Mouse (Mus musculus) bone marrow, adult 2 months (tissue): ENCODE measurements around the gene Sorcs1. TPM values are rescaled to one million over a fixed set of nuclear protein-coding genes. Genes with fewer than 3 reads are reported as not detected.

Source experiments
- H3K27ac ChIP-seq: fragments of 200-500 bp; 2 replicates; pipeline ENCODE4 v1.5.1; 2012; ENCODE audit warnings: low read depth, mild to moderate bottlenecking, control low read depth, inconsistent platforms, low read length; ENCODE audit not compliant: control insufficient read depth, poor library complexity, insufficient read depth
- H3K4me1 ChIP-seq: fragments of 200-500 bp; 2 replicates; pipeline ENCODE4 v1.6.1; 2011; ENCODE audit warnings: low read length; ENCODE audit not compliant: control insufficient read depth, insufficient read depth
- H3K4me3 ChIP-seq: fragments of 200-500 bp; replicated peaks from 2 replicates; pipeline ENCODE3; 2011; ENCODE audit warnings: mild to moderate bottlenecking, low read depth, low read length, control low read depth; ENCODE audit not compliant: control insufficient read depth
- CTCF ChIP-seq: fragments of 200-500 bp; IDR thresholded peaks from 2 replicates; pipeline ENCODE4 v1.5.1; 2011; ENCODE audit warnings: low read length, control low read depth; ENCODE audit not compliant: control insufficient read depth, insufficient read depth
- POLR2A ChIP-seq: fragments of 200-500 bp; IDR thresholded peaks from 2 replicates; pipeline ENCODE4 v1.6.1; 2011; ENCODE audit warnings: low read depth, mild to moderate bottlenecking, control low read depth, low read length, borderline replicate concordance; ENCODE audit not compliant: control insufficient read depth
- WGBS: fragments of 180-500 bp; shearing (Covaris S2); methylation state at CpG from one replicate; pipeline ENCODE4 v1.1.7; 2018; 5-methylcytosine and 5-hydroxymethylcytosine counted together
- polyA plus RNA-seq: library from polyadenylated mRNA; stranded (reverse); fragments of >200 nt; gene quantifications from 2 replicates; pipeline ENCODE4 v1.2.4, GENCODE M21; 2011; ENCODE audit warnings: low replicate concordance; ENCODE audit not compliant: missing spikeins, insufficient read depth, insufficient read length

The Sorcs1 gene
- polyA plus RNA-seq, result not detected in 2 replicates

DNA sequence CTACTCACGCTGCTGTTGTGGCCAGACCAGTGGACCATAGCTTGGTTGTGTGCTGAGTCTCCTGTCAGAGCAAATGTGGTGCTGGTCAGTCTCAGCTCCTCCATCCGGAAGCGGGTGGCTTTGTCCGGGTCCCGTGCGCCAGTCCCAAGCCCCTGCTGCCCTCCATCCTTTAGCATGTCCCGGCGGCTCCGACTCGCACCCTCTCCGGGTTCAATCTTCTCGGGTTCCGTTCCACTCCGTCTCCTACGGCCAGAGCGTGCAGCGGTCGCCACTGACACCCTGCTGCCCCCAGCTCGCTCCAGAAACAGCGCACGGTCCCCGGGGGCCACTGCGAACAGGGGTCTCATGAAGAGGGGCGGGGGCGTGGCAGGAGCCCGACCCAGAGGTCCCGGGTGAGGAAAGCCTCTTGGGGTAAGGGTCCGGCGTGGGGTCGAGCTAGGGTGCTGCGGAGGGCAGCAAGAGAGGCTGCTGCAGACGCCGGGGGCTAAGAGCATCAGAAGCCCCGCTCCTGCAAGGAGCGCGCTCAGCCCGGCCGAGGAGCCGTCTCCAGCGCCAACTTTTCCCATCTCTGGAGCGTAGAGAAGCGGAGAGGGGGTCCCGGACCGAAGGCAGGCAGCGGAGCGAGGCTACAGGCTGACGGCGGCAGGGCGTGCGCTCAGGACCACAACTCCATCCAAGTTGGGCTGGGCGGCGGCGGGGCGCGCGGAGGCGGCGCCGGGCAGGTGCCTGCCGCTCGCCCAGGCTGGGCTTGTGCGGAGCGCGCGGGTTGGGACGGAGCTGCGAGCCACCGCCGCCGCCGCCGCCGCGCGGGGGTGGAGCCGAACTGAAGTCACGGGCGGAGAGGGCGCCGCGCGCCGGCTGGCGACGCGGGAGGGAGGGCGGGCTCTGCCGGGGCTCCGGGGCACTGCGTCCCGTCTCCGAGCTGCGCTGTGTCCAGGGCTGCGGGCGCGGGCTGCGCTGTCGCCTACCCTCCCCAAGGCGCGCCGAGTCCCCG lies at the start of gene Sorcs1:
TSS of gene Sorcs1 (minus strand) at position 744 of the 994 bp plus-strand sequence.
- 2% methylated on average over 87 of the region's 102 CpGs for WGBS

DNA sequence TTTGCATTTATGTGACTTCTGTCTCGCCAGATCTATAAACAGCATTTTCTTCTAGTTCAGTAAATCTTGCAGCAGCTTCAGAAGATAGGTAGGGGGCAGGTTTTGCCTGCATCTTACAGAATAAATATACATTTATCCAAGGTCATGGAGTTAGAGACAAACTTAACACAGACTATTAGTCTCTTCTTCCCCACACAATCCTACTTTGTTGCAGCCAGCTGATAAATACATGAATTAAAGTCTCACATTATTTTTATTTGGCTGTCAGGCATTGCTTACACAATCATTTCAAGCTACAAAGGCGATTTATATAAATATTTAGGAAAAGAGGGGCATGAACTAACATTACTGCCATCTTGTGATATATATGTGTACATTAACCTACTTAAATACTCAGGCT lies 4.8 kb upstream of the Sorcs1 start:
- WGBS, result 46% methylated on average over 2 of the region's 2 CpGs
- no peak overlapping the region for H3K4me3 ChIP-seq
- H3K4me1 ChIP-seq, result no peaks in the 10 kb centered on the region
- no peak overlapping the region for H3K27ac ChIP-seq
- no peak for TF ChIP-seq CTCF
- TF ChIP-seq POLR2A, result no peak

More for the DNA sequence above, at the start of gene Sorcs1:
- no peak within 1 kb of the TSS; the same call in 1 of the 2 replicates for H3K27ac ChIP-seq
- TF ChIP-seq CTCF, result no peak
- TF ChIP-seq POLR2A, result no peak
- H3K4me1 ChIP-seq, result no peaks in the 10 kb centered on the region
- H3K4me3 ChIP-seq, result no peak within 1 kb of the TSS

DNA sequence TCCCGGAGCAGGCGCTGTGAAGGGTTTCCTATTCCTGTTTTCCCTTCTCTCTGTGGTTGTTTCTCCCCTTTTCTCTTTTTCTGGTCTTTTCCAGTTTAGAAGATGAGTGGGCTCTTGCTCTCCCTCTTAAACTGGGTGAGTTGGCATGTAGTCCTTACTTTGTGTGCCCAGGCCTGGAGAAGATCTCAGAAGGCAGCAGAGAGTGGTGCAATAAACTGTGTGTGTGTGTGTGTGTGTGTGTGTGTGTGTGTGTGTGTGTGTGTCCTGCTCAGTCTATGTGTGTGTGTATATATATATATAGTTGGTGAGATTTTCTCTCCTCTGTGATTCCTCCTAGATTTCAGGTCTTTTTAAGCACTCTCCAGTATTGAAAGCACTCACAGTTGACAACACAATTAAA lies 500 bp upstream of the Sorcs1 start:
- Histone ChIP-seq H3K27ac (no peak overlapping the region), H3K4me1 (no peaks in the 10 kb centered on the region), H3K4me3 (no peak overlapping the region)
- WGBS, result 6% methylated on average over 2 of the region's 2 CpGs
- TF ChIP-seq POLR2A, result no peak
- TF ChIP-seq CTCF, result no peak

DNA sequence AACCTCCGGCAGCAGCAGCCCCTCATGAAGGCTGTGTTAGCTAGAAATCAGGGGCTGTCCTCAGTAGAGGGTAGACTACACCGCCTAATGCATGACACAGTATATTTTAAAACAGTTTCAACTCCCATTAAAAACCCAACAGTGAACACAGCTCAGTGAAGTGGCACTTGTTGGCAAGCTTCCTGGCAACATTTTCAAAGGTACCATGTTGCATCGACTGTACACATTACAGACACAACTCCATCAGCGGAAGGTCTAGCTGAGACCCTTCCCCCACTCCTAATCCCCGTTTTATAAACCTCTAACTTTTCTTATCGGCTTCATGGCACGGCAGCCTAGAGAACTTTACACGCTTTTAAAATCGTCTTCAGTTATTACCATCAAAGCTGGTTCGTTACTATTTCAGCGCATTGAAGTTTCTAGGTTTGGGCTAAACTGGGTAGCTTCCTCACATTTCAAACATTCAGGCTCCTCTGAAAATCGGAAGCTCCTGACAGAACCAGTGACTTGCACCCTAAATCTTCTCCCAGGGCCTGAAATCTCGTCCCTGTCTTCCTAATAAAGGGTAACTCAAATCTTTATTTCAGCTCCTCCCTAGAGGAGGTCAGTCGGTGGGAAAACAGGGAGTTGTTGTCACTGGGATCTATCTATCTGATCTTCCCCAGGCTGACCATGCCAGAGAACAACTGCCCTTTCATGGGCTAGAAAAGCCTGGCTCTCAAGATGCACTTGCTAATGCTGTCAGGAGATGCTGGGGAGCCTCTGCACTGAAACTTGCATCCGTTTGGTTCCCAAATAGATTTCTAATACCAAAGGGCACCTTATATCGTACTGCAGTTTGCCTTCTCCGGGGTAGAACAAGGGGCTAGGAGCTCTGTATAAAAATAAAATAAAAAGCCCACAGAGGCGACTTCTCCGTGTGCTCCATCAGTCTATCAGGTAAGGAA lies 1.6 kb downstream of the Sorcs1 start:
- Histone ChIP-seq H3K4me1 (no peaks in the 10 kb centered on the region), H3K27ac (no peak overlapping the region), H3K4me3 (no peak overlapping the region)
- TF ChIP-seq POLR2A, result no peak
- TF ChIP-seq CTCF, result no peak
- 44% methylated on average over 19 of the region's 19 CpGs for WGBS

DNA sequence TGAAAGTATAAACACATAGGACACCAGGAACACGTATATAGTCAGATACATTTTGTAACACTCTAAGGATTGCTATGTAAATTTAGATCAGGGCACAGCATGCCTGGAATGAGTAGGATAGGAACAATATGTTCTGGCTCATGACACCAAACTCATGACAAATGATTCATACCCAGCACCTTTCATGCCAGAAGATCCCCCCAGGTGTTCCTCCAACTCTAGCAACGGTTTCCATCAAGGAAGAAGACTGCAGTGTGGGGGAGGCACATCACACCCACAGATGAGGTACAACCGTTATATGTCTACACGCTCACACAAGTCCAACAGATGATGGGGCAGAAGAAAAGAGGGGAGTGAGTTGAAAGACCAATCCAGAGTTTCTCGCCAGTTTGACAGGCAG lies 3.5 kb downstream of the Sorcs1 start:
- 73% methylated on average over 5 of the region's 5 CpGs for WGBS
- no peaks in the 10 kb centered on the region for H3K4me1 ChIP-seq
- H3K27ac ChIP-seq, result no peak overlapping the region
- TF ChIP-seq POLR2A (no peak), CTCF (no peak)
- no peak overlapping the region for H3K4me3 ChIP-seq

DNA sequence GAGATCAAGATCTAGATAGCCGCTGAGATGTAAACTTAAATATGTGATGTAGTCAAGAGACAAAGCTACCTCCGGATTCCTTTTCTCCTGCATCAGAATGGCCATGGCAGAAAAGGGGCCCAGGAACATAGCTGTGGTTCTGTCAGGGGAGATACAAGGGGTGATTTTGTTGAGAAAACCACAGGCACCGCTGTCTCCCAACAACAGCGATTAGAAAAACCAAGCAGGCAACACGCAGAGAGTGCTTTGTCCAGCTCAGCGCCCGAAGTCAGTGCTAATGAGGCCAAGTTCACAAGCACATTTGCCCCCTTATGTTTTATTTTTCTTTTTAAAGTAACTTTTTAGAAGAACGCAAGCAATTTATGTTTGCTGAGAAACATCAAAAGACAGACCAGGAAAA lies 10.9 kb downstream of the Sorcs1 start:
- Histone ChIP-seq H3K27ac (no peak overlapping the region), H3K4me3 (no peak overlapping the region), H3K4me1 (no peaks in the 10 kb centered on the region)
- 73% methylated on average over 8 of the region's 8 CpGs for WGBS
- TF ChIP-seq CTCF, result no peak
- no peak for TF ChIP-seq POLR2A

DNA sequence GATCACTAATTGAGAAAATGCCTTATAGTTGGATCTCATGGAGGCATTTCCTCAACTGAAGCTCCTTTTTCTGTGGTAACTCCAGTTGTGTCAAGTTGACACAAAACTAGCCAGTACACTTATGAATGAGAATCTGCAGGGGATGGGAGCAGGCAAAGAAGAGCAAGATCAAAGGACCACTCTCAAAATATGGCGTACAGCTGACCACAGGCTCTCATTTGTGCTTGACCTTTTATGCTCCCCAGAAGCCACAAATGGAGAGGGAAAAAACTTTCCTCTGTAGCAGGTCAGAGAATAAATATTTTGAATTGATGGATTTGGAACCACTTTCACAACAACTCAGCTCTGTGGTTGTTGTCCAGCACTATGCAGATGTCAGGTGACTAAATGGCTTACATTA lies 14.1 kb downstream of the Sorcs1 start:
- no peak overlapping the region for H3K27ac ChIP-seq
- no peak overlapping the region for H3K4me3 ChIP-seq
- TF ChIP-seq CTCF, result no peak
- no peak for TF ChIP-seq POLR2A
- WGBS, result 75% methylated on average over 1 of the region's 1 CpGs
- H3K4me1 ChIP-seq, result no peaks in the 10 kb centered on the region

DNA sequence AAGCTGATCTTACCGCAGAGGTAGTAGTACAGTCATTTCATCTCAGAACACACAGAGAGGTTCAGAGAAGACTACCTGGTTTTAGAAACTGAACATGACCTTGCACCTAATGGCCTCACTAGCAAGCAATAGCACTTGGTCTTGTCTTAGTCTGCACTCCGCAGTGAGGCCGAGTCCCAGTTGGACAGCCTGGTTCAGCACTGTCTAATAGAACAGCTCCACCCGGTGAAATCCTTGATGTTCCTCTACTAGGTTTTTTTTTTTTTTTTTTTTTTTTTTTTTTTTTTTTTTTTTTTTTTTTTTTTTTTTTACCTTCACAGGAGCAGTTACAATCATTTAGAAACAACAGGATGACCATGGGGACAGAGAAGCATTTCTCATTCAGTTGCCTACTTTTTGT lies 19.3 kb downstream of the Sorcs1 start:
- no peak for TF ChIP-seq POLR2A
- no peak overlapping the region for H3K4me3 ChIP-seq
- WGBS, result 64% methylated on average over 4 of the region's 4 CpGs
- H3K4me1 ChIP-seq, result no peaks in the 10 kb centered on the region
- no peak overlapping the region for H3K27ac ChIP-seq
